Mouse (Mus musculus): ENCODE measurements around the gene Stag1. TPM values are rescaled to one million over a fixed set of nuclear protein-coding genes. Genes with fewer than 3 reads are reported as not detected.
A peak's percentile ranks its signal among the peaks of the same experiment; 100 is the strongest.

Gene Stag1
- polyA plus RNA-seq, 1 experiment from 2014 or later = 42.1 TPM

GRCm38 (mm10) chr9:100613501-100614071 lies 16.0 kb downstream of the Stag1 start:
- Histone ChIP-seq H3K36me3 (no peaks in the 10 kb centered on the region), H3K9me3 (no peaks in the 10 kb centered on the region), H3K27me3 (no peaks in the 10 kb centered on the region), H3K9ac (replicated peaks) (no peak overlapping the region), H3K4me1 (peaks cover 10% of the 10 kb centered on the region), H3K4me3 (no peak overlapping the region), H3K4me2 (replicated peaks) (no peak overlapping the region), H3K27ac (replicated peaks) (no peak overlapping the region)
- WGBS = 26% methylated on average over 3 of the region's 3 CpGs
- no peak for ATAC-seq (replicated peaks)

- 5% methylated on average over 11 of the region's 11 CpGs for WGBS
- Histone ChIP-seq H3K4me3 (no peak overlapping the region), H3K27ac (replicated peaks) (0 out of 2 replicates have a peak overlapping the region, but pooled peaks have one; percentile 21), H3K9ac (replicated peaks) (no peak overlapping the region), H3K27me3 (no peaks in the 10 kb centered on the region), H3K4me2 (replicated peaks) (peak overlapping the region; percentile 26), H3K36me3 (no peaks in the 10 kb centered on the region), H3K4me1 (peaks cover 14% of the 10 kb centered on the region), H3K9me3 (no peaks in the 10 kb centered on the region)
- ATAC-seq (replicated peaks) = 0 out of 2 replicates have a peak, but pooled peaks have one; percentile 26
Measured at GRCm38 (mm10) chr9:100616947-100617346, 19.3 kb downstream of the Stag1 start.

- Histone ChIP-seq H3K4me2 (replicated peaks) (no peak overlapping the region), H3K9ac (replicated peaks) (no peak overlapping the region), H3K4me3 (no peak overlapping the region), H3K27me3 (no peaks in the 10 kb centered on the region), H3K36me3 (no peaks in the 10 kb centered on the region), H3K9me3 (no peaks in the 10 kb centered on the region), H3K4me1 (no peaks in the 10 kb centered on the region), H3K27ac (replicated peaks) (no peak overlapping the region)
- 90% methylated on average over 2 of the region's 2 CpGs for WGBS
- no peak for ATAC-seq (replicated peaks)
Measured at GRCm38 (mm10) chr9:100626258-100626657, 28.7 kb downstream of the Stag1 start.

GRCm38 (mm10) chr9:100640754-100641153 lies 43.2 kb downstream of the Stag1 start:
- WGBS = 44% methylated on average over 2 of the region's 2 CpGs
- Histone ChIP-seq H3K4me2 (replicated peaks) (no peak overlapping the region), H3K9ac (replicated peaks) (no peak overlapping the region), H3K9me3 (no peaks in the 10 kb centered on the region), H3K4me1 (peaks cover 26% of the 10 kb centered on the region), H3K27ac (replicated peaks) (no peak overlapping the region), H3K4me3 (no peak overlapping the region), H3K27me3 (no peaks in the 10 kb centered on the region), H3K36me3 (no peaks in the 10 kb centered on the region)
- ATAC-seq (replicated peaks) = no peak

GRCm38 (mm10) chr9:100641391-100642085 lies 43.9 kb downstream of the Stag1 start:
- Histone ChIP-seq H3K27ac (replicated peaks) (peak overlapping the region; percentile 99), H3K4me3 (peak overlapping the region; percentile 96; the same call in 1 of the 2 replicates)
- no peak for ATAC-seq (replicated peaks)

GRCm38 (mm10) chr9:100642186-100642839 lies 44.7 kb downstream of the Stag1 start:
- peaks cover 37% of the 10 kb centered on the region for H3K4me1 ChIP-seq
- peak overlapping the region; percentile 96 for H3K4me3 ChIP-seq
- ATAC-seq (replicated peaks) = no peak
- peak overlapping the region; percentile 75 for H3K9ac ChIP-seq (replicated peaks)
- no peaks in the 10 kb centered on the region for H3K9me3 ChIP-seq
- no peaks in the 10 kb centered on the region for H3K27me3 ChIP-seq
- peak overlapping the region; percentile 86 for H3K4me2 ChIP-seq (replicated peaks)
- WGBS = 0% methylated on average over 16 of the region's 16 CpGs
- peak overlapping the region; percentile 99 for H3K27ac ChIP-seq (replicated peaks)
- H3K36me3 ChIP-seq = no peaks in the 10 kb centered on the region

More at GRCm38 (mm10) chr9:100641391-100642085, 43.9 kb downstream of the Stag1 start:
- Histone ChIP-seq H3K9me3 (no peaks in the 10 kb centered on the region), H3K27me3 (no peaks in the 10 kb centered on the region), H3K4me2 (replicated peaks) (peak overlapping the region; percentile 86), H3K4me1 (peaks cover 31% of the 10 kb centered on the region), H3K36me3 (no peaks in the 10 kb centered on the region), H3K9ac (replicated peaks) (peak overlapping the region; percentile 75; the same call in 1 of the 2 replicates)
- 19% methylated on average over 6 of the region's 6 CpGs for WGBS

- Histone ChIP-seq H3K4me3 (peak overlapping the region; percentile 96), H3K9ac (replicated peaks) (peak overlapping the region; percentile 91), H3K27me3 (no peaks in the 10 kb centered on the region), H3K4me2 (replicated peaks) (peak overlapping the region; percentile 86), H3K27ac (replicated peaks) (peak overlapping the region; percentile 99), H3K36me3 (no peaks in the 10 kb centered on the region), H3K4me1 (peaks cover 41% of the 10 kb centered on the region), H3K9me3 (no peaks in the 10 kb centered on the region)
- peak; percentile 98 for ATAC-seq (replicated peaks)
- under 1% methylated on average over 96 of the region's 97 CpGs for WGBS
Measured at GRCm38 (mm10) chr9:100642840-100643697, 45.5 kb downstream of the Stag1 start.

GRCm38 (mm10) chr9:100644071-100644771 lies 46.6 kb downstream of the Stag1 start:
- H3K36me3 ChIP-seq = no peaks in the 10 kb centered on the region
- H3K9ac ChIP-seq (replicated peaks) = peak overlapping the region; percentile 91
- 0% methylated on average over 29 of the region's 64 CpGs for whole genome bisulfite sequencing
- peak; percentile 34 for ATAC-seq (replicated peaks)
- H3K9me3 ChIP-seq = no peaks in the 10 kb centered on the region
- H3K27ac ChIP-seq (replicated peaks) = peak overlapping the region; percentile 99
- no peaks in the 10 kb centered on the region for H3K27me3 ChIP-seq
- peak overlapping the region; percentile 96 for H3K4me3 ChIP-seq
- peaks cover 42% of the 10 kb centered on the region for H3K4me1 ChIP-seq
- peak overlapping the region; percentile 52 for H3K4me2 ChIP-seq (replicated peaks)

- H3K9me3 ChIP-seq = no peaks in the 10 kb centered on the region
- peak overlapping the region; percentile 52 for H3K4me2 ChIP-seq (replicated peaks)
- no peak for ATAC-seq (replicated peaks)
- H3K9ac ChIP-seq (replicated peaks) = peak overlapping the region; percentile 91; the same call in 1 of the 2 replicates
- H3K36me3 ChIP-seq = no peaks in the 10 kb centered on the region
- no peak overlapping the region for H3K27ac ChIP-seq (replicated peaks)
- peaks cover 42% of the 10 kb centered on the region for H3K4me1 ChIP-seq
- no peaks in the 10 kb centered on the region for H3K27me3 ChIP-seq
- 12% methylated on average over 8 of the region's 8 CpGs for WGBS
- peak overlapping the region; percentile 96 for H3K4me3 ChIP-seq
Measured at GRCm38 (mm10) chr9:100645026-100645940, 47.7 kb downstream of the Stag1 start.

GRCm38 (mm10) chr9:100646276-100646675 lies 48.7 kb downstream of the Stag1 start:
- Histone ChIP-seq H3K36me3 (no peaks in the 10 kb centered on the region), H3K9ac (replicated peaks) (no peak overlapping the region), H3K27ac (replicated peaks) (no peak overlapping the region), H3K27me3 (no peaks in the 10 kb centered on the region), H3K4me3 (no peak overlapping the region), H3K9me3 (no peaks in the 10 kb centered on the region), H3K4me1 (peaks cover 35% of the 10 kb centered on the region), H3K4me2 (replicated peaks) (no peak overlapping the region)
- no peak for ATAC-seq (replicated peaks)
- 94% methylated on average over 2 of the region's 2 CpGs for WGBS

All from forebrain, embryonic 15.5 days (tissue).